Mouse (Mus musculus) R1 (cell line): ENCODE data around the gene Atp5d.
"Not testable (repeated sequence)": the region's sequence is repeated elsewhere in the genome, so short reads cannot be mapped to it uniquely, and the experiment has no call there.

Experiments used
- DNase-seq: peaks from one replicate; pipeline ENCODE4 v3.0.0-alpha.2; 2018; ENCODE audit warnings: low read depth, low spot score

Atp5d gene

GRCm38 (mm10) chr10:80165392-80166128 lies 27.1 kb downstream of the Atp5d start, which contains the start of gene Cirbp:
Cirbp (plus strand) TSS chr10:80165985.
- no peak for DNase-seq

DNA sequence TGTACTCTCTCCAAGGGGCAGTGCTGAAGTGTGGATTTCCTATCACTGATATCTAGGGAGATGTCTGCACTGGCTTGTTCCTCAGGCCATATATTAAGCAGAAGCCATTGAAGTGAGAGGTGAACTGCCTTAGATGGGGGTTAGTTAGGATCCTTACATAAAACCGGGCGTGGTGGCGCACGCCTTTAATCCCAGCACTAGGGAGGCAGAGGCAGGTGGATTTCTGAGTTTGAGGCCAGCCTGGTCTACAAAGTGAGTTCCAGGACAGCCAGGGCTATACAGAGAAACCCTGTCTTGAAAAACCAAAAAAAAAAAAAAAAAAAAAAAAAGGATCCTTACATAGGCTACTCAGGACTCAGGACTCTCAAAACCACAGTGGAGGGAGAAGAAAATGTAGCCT lies 27.7 kb downstream of the Atp5d start:
- not testable (repeated sequence) for DNase-seq

GRCm38 (mm10) chr10:80167460-80168037 lies 29.1 kb downstream of the Atp5d start:
- DNase-seq: peak; percentile 98

DNA sequence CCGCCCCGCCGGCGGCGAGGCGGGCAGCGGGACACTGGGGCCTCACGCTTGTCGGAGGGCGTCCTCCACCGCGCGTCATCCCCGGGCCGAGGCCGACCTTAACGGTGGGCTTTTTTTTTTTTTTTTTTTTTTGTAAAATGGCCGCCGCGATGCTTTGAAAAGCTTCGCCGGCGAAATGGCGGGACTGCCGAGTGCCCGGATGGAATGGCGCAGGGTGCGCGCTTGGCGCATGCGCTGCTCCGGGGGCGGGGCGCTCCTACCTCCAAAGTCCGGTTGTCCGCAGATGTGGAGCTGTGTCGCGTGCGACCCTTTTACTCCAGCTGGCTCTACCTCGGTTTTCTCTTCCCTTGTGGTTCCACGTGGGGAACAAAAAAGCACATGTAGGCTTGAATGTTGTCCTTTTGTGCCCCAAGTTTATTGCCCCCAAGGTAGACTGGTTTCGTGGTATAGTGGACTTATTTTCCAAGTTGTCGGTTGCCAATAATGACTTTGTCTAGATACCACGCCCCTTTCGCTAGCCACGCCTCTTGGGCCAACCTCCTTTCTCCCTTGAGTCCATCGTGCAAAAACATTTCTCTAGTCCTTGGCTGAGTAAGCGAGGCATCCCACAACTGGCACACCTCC lies 29.7 kb downstream of the Atp5d start:
- DNase-seq: peak; percentile 95

DNA sequence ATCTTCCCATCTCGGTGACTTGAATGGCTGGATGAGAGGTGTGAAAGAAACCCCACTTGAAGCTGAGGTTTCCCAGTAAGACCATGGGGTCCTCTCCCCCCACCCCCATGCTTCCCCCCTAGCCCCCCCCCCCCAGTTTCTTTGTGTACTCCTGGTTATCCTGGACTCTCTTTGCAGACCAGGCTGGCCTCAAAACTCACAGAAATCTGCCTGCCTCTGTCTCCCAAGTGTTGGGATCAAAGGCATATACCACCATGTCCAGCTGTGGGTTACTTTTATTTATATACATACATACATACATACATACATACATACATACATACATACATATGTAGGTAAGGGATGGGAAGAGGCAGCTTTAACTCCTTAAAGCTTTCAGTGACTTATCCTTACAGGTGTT lies 30.6 kb downstream of the Atp5d start:
- no peak for DNase-seq

GRCm38 (mm10) chr10:80169651-80170050 lies 31.2 kb downstream of the Atp5d start:
- DNase-seq: no peak

DNA sequence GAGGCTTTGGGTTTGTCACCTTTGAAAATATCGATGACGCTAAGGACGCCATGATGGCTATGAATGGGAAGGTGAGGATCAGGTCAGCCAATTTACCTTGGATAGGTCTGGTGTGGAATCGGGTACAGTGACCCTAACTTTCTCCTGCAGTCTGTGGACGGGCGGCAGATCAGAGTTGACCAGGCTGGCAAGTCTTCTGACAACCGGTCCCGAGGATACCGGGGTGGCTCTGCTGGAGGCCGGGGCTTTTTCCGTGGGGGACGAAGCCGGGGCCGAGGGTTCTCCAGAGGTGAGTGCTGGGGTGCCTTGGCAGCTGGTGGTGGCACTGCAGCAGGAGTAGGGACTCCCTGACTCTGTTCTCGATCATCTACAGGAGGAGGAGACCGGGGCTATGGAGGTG lies 31.6 kb downstream of the Atp5d start:
- DNase-seq: no peak

DNA sequence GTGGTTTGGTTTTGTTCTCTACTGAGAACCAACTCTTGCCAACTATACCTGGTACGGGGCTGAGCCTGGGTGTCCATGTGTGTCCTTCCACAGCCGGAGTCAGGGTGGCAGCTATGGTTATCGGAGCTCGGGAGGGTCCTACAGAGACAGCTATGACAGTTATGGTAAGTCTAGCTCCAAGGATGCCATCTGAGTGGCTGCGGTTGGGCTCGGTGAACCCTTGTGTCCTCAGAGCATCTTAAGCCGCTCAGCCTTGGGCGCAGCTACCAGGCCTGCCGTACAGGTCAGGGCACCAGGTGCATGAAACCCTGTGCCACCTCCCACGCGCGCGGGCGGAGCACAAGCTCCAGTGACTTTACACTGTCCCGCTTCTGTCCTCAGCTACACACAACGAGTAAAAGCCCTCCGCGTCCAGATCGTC lies 32.2 kb downstream of the Atp5d start:
- DNase-seq: no peak

- DNase-seq: no peak
These were observed 32.8 kb downstream of the Atp5d start for GRCm38 (mm10) chr10:80171252-80171651.

- DNase-seq: no peak
These were observed 33.5 kb downstream of the Atp5d start for GRCm38 (mm10) chr10:80171760-80172526.

GRCm38 (mm10) chr10:80172527-80173292 lies 34.3 kb downstream of the Atp5d start, which contains the start of gene 1600002K03Rik:
1600002K03Rik (plus strand) TSS chr10:80172944.
- peak; percentile 97 for DNase-seq

GRCm38 (mm10) chr10:80173358-80173757 lies 34.9 kb downstream of the Atp5d start:
- no peak for DNase-seq

DNA sequence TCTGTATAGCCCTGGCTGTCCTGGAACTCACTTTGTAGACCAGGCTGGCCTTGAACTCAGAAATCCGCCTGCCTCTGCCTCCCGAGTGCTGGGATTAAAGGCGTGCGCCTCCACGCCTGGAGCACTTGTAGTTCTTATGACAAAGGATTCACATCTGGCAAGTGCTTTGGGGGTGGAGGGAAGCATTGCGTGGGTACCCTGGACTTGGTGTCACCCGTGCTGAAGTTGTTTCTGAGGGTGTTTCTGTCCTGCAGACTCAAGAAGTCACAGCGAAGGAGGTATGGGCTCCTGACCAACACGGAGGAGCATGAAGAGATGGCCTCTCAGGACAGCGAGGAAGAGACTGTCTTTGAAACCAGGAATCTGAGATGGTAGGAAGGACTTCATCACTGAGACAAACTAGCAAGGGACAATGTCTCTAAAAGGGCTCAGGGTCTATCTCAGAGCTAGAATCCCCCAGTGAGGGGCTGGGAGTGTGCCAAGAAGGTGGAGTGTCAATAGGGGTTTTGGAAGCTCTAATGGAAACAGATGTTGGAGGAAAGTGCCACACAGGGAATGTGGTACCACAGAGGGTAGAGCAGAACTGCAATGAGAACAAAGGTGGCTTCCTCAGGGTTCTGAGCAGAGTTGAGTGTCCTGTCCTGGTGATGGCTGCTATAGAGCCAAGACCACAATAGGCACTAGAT lies 35.7 kb downstream of the Atp5d start:
- DNase-seq: no peak

GRCm38 (mm10) chr10:80174705-80175104 lies 36.3 kb downstream of the Atp5d start:
- DNase-seq: peak; percentile 78

DNA sequence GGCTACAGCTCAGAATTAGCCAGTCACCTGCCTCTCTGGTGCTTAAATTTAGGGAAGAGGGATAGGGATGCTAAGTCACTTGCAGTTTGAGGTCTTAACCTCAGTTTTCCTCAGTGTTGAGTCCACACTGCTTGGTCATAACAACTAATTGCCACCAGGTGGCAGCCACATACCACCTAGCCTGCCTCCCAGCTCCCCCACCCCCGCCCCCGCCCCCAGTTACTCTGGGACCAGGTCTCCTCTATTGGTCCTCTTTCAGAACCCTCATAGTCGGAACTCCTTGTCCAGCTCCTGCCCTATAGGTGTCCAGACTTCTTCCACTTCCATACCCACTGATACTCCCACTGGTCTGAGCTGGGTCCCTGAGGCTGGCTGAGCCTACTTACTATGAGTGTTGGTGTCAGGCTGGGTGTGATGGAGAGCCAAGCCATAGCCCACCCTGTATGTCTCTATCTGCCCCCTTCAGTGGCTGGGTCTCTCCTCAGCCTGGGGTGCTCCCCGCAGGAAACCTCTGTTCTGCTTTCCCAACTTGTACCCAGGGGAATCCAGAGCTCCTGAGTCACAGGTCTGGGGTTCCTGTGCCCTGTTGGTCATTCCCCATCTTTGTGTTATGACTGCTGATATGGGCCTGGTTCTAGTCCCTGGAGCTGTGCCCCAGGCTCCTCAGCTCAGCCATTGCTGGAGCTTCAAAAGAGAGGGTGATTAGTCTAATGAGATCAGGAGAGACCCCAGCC lies 37.3 kb downstream of the Atp5d start:
- peak; percentile 67 for DNase-seq

DNA sequence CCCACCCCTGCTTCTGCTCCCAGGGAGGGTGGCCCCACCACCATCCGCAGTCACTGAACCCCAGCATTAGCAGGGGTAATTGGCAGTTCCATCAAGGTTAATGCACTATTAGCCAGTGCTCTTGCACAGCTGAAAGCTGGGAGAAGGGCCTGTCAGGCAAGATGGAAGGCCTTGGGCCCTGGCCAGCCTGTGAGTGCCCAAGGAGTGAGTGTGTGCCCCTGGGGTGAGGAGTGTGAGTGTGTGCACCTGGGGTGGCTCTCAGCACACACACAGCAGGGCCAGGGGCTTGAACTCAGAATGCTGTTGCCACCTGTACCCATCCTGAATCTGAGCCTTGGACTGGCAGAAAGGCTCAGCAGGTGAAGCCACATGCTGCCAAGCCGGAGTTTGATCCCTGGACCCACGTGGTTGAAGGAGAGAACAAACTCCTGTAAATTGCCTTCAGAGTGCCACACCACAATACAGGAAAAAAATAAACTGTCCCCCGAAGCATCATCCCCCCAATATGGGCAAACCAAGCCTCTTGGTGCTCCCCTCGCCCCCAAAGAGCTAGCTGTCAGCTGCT lies 37.9 kb downstream of the Atp5d start:
- no peak for DNase-seq

DNA sequence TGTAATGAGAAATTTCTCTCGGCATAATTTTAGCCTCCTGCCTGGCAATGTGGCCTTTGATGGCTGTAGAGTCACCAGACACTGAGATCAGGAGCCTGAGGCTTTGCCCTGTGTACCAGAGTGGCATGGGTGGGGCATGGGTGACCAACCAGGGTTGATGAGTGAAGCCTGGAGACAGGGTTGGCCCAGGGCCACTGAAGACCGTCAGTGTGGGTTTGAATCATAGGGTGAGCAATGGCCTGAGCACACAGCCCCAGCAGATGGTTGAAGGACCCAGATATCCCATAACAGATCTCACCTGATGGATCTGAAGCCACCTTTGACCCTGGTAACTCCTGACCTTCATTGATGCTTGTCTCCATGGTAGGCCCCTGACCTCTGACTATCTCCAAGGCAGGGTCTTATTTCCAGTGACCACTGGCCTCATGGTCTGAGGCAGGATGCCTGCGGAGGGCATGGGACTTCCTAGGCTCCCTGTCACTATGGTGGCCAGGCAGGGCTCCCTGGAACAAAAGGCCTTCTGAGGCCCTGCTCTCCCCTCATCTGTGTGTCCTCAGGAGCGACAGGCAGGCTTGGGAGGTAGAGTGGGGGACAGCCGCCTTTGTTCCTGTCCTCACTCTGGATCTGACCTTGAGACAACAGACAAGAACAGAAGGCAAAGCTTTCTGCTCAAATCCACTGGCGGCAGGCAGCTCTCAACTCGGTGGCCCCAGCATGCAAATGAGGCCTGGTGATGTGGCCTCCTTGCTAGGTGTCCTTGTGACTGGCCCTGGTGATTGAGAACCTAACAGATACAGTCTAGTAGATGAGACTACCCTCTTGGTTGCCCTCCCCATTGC lies 39.2 kb downstream of the Atp5d start:
- DNase-seq: no peak
